Mouse (Mus musculus) midbrain, embryonic 16.5 days (tissue): ENCODE measurements at regions not wholly inside any gene's neighbourhood (a gene's known extent, or its start where the extent isn't known, plus 50 kb on each side); places are given as distances from the start of the nearest gene placed in this dataset.

Source experiments
- ATAC-seq: fragments of 200-750 bp; cut with Nextera tagmentation; 2 replicates; pipeline ENCODE4 v1.8.0; 2017; ENCODE audit warnings: moderate TSS enrichment
- H3K27ac ChIP-seq: fragments of 300-500 bp; sonication (generic); 2 replicates; pipeline ENCODE4 v1.5.1; 2014; ENCODE audit warnings: mild to moderate bottlenecking, low read length, mixed read lengths
- H3K27me3 ChIP-seq: fragments of 300-500 bp; sonication (generic); 2 replicates; pipeline ENCODE4 v1.6.1; 2014; ENCODE audit warnings: low read depth, low read length, mixed read lengths; ENCODE audit not compliant: control insufficient read depth, insufficient read depth
- H3K36me3 ChIP-seq: fragments of 300-500 bp; sonication (generic); 2 replicates; pipeline ENCODE4 v1.6.1; 2014; ENCODE audit warnings: mild to moderate bottlenecking, low read length, moderate library complexity, mixed read lengths; ENCODE audit not compliant: control insufficient read depth, insufficient read depth
- H3K4me1 ChIP-seq: fragments of 300-500 bp; sonication (generic); 2 replicates; pipeline ENCODE4 v1.6.1; 2014; ENCODE audit warnings: mild to moderate bottlenecking, low read length, mixed read lengths; ENCODE audit not compliant: control insufficient read depth, insufficient read depth
- H3K4me2 ChIP-seq: fragments of 300-500 bp; sonication (generic); 2 replicates; pipeline ENCODE4 v1.6.1; 2014; ENCODE audit warnings: mild to moderate bottlenecking, low read length, mixed read lengths
- H3K4me3 ChIP-seq: fragments of 300-500 bp; sonication (generic); 2 replicates; pipeline ENCODE4 v1.5.1; 2014; ENCODE audit warnings: low read depth, mild to moderate bottlenecking, low read length, moderate library complexity, mixed read lengths
- H3K9ac ChIP-seq: fragments of 300-500 bp; sonication (generic); 2 replicates; pipeline ENCODE4 v1.6.1; 2014; ENCODE audit warnings: low read depth, low read length, mixed read lengths
- H3K9me3 ChIP-seq: fragments of 300-500 bp; sonication (generic); replicated peaks from 2 replicates; pipeline ENCODE4 v1.6.1; 2014; ENCODE audit warnings: mild to moderate bottlenecking, low read length, mixed read lengths; ENCODE audit not compliant: control insufficient read depth, poor library complexity, severe bottlenecking
- WGBS: fragments of 180-500 bp; shearing (Covaris S2); extraction: QIAGEN DNeasy Blood & Tissue Kit; methylation state at CpG from one replicate; pipeline ENCODE4 v1.1.7; 2014; 5-methylcytosine and 5-hydroxymethylcytosine counted together

GRCm38 (mm10) chr8:99953876-99954275 lies 537.6 kb upstream of the Cdh8 start:
- no peak overlapping the region for H3K4me3 ChIP-seq

GRCm38 (mm10) chr8:99933159-99933558 lies 516.9 kb upstream of the Cdh8 start:
- no peaks in the 10 kb centered on the region for H3K4me1 ChIP-seq
- 90% methylated on average over 5 of the region's 5 CpGs for WGBS
- no peak overlapping the region for H3K4me3 ChIP-seq
- no peaks in the 10 kb centered on the region for H3K9me3 ChIP-seq
- no peak overlapping the region for H3K4me2 ChIP-seq
- H3K27me3 ChIP-seq, result no peaks in the 10 kb centered on the region
- H3K9ac ChIP-seq, result no peak overlapping the region
- no peak overlapping the region for H3K27ac ChIP-seq
- ATAC-seq, result no peak
- H3K36me3 ChIP-seq, result no peaks in the 10 kb centered on the region

More at GRCm38 (mm10) chr8:99953876-99954275, 537.6 kb upstream of the Cdh8 start:
- no peaks in the 10 kb centered on the region for H3K36me3 ChIP-seq
- no peaks in the 10 kb centered on the region for H3K4me1 ChIP-seq
- ATAC-seq, result no peak
- no peak overlapping the region for H3K27ac ChIP-seq
- no peaks in the 10 kb centered on the region for H3K27me3 ChIP-seq
- no peaks in the 10 kb centered on the region for H3K9me3 ChIP-seq
- H3K4me2 ChIP-seq, result no peak overlapping the region
- no peak overlapping the region for H3K9ac ChIP-seq
